Mouse (Mus musculus) MEL (cell line): ENCODE results near the gene Phf21b. TPM values are rescaled to one million over a fixed set of nuclear protein-coding genes. Genes with fewer than 3 reads are reported as not detected.

ENCODE experiments used
- DNase-seq: peaks from one replicate; pipeline ENCODE4 v3.0.0; 2011; ENCODE audit warnings: low read depth, low spot score
- H3K27ac ChIP-seq: 2 replicates; pipeline ENCODE4 v1.5.1; 2012; ENCODE audit warnings: low read depth, mild to moderate bottlenecking, control low read depth, low read length, moderate library complexity; ENCODE audit not compliant: control insufficient read depth
- H3K27me3 ChIP-seq, 2 experiments: fragments of 150-350 bp in 1 of 2; sonication (generic) in 1 of 2; 2 replicates each; pipeline ENCODE4 v1.6.1; 2012; ENCODE audit warnings: low read length in 2 of 2, mild to moderate bottlenecking in 2 of 2, improper control_type of control experiment in 1 of 2, moderate library complexity in 1 of 2; ENCODE audit not compliant: insufficient read depth in 2 of 2, control insufficient read depth in 1 of 2
- H3K36me3 ChIP-seq, 2 experiments: 2 replicates each; pipeline ENCODE4 v1.6.1; 2012 to 2014; ENCODE audit warnings: low read length in 2 of 2, improper control_type of control experiment in 1 of 2, inconsistent platforms in 1 of 2, mild to moderate bottlenecking in 1 of 2; ENCODE audit not compliant: insufficient read depth in 2 of 2, control insufficient read depth in 1 of 2
- H3K4me1 ChIP-seq, 2 experiments: fragments of 150-350 bp in 1 of 2; sonication (generic) in 1 of 2; 2 replicates each; pipeline ENCODE4 v1.6.1; 2012; ENCODE audit warnings: low read length in 2 of 2, improper control_type of control experiment in 1 of 2, mild to moderate bottlenecking in 1 of 2; ENCODE audit not compliant: insufficient read depth in 2 of 2, control insufficient read depth in 1 of 2
- H3K4me3 ChIP-seq, 2 experiments: fragments of 150-350 bp in 1 of 2; sonication (generic) in 1 of 2; 2 replicates each; pipeline ENCODE4 v1.5.1; 2012; ENCODE audit warnings: low read depth in 2 of 2, low read length in 2 of 2, mild to moderate bottlenecking in 2 of 2, moderate library complexity in 2 of 2, control low read depth in 1 of 2, improper control_type of control experiment in 1 of 2; ENCODE audit not compliant: control insufficient read depth in 1 of 2, insufficient read depth in 1 of 2
- H3K79me2 ChIP-seq: 2 replicates; pipeline ENCODE4 v1.6.1; 2012; ENCODE audit warnings: mild to moderate bottlenecking, low read length, moderate library complexity; ENCODE audit not compliant: control insufficient read depth, poor library complexity, insufficient read depth
- H3K9ac ChIP-seq: 2 replicates; pipeline ENCODE4 v1.6.1; 2012; ENCODE audit warnings: low read depth, mild to moderate bottlenecking, control low read depth, low read length, moderate library complexity; ENCODE audit not compliant: control insufficient read depth, poor library complexity, severe bottlenecking
- H3K9me3 ChIP-seq: fragments of 150-350 bp; sonication (generic); replicated peaks from 2 replicates; pipeline ENCODE4 v1.6.1; 2012; ENCODE audit warnings: mild to moderate bottlenecking, low read length, improper control_type of control experiment, moderate library complexity; ENCODE audit not compliant: insufficient read depth
- CHD1 ChIP-seq: IDR thresholded peaks from 2 replicates; pipeline ENCODE4 v1.6.1; 2012; ENCODE audit warnings: low read depth, mild to moderate bottlenecking, inconsistent platforms, low read length, improper control_type of control experiment
- CTCF ChIP-seq, 3 experiments: IDR thresholded peaks in 2 of 3; conservative IDR thresholded peaks in 1 of 3; 2 replicates each; pipeline ENCODE4 v1.5.1; 2011 to 2012; ENCODE audit warnings: low read length in 3 of 3, low read depth in 2 of 3, mild to moderate bottlenecking in 2 of 3, improper control_type of control experiment in 1 of 3, inconsistent platforms in 1 of 3, mixed read lengths in 1 of 3, moderate library complexity in 1 of 3; ENCODE audit not compliant: control insufficient read depth in 1 of 3, insufficient read depth in 1 of 3, poor library complexity in 1 of 3, severe bottlenecking in 1 of 3
- E2F4 ChIP-seq: IDR thresholded peaks from 2 replicates; pipeline ENCODE4 v1.6.1; 2011; ENCODE audit warnings: low read depth, low read length, improper control_type of control experiment, borderline replicate concordance
- EP300 ChIP-seq, 2 experiments: IDR thresholded peaks; 2 replicates each; pipeline ENCODE4 v1.6.1; 2011; ENCODE audit warnings: improper control_type of control experiment in 2 of 2, low read length in 2 of 2, low read depth in 1 of 2, mild to moderate bottlenecking in 1 of 2
- GABPA ChIP-seq: IDR thresholded peaks from 2 replicates; pipeline ENCODE4 v1.6.1; 2012; ENCODE audit warnings: low read depth, mild to moderate bottlenecking, inconsistent platforms, low read length, improper control_type of control experiment, moderate library complexity
- GATA1 ChIP-seq: IDR thresholded peaks from 2 replicates; pipeline ENCODE4 v1.6.1; 2011; ENCODE audit warnings: low read depth, low read length, improper control_type of control experiment
- MAFK ChIP-seq: IDR thresholded peaks from 2 replicates; pipeline ENCODE4 v1.6.1; 2011; ENCODE audit warnings: low read depth, mild to moderate bottlenecking, low read length, improper control_type of control experiment, borderline replicate concordance
- MYC ChIP-seq: IDR thresholded peaks from 2 replicates; pipeline ENCODE4 v1.6.1; 2011; ENCODE audit warnings: low read depth, mild to moderate bottlenecking, low read length, improper control_type of control experiment, moderate library complexity
- NELFE ChIP-seq: IDR thresholded peaks from 2 replicates; pipeline ENCODE4 v1.6.1; 2011; ENCODE audit warnings: low read depth, low read length, improper control_type of control experiment
- NRF1 ChIP-seq: IDR thresholded peaks from 2 replicates; pipeline ENCODE4 v1.6.1; 2014; ENCODE audit warnings: low read depth, mild to moderate bottlenecking, inconsistent platforms, low read length, improper control_type of control experiment, moderate library complexity; ENCODE audit not compliant: poor library complexity, insufficient read depth, severe bottlenecking
- POLR2AphosphoS2 ChIP-seq: IDR thresholded peaks from 2 replicates; pipeline ENCODE4 v1.6.1; 2011; ENCODE audit warnings: low read length, improper control_type of control experiment
- POLR2AphosphoS5 ChIP-seq: IDR thresholded peaks from 2 replicates; pipeline ENCODE4 v1.6.1; 2012; ENCODE audit warnings: low read depth, borderline replicate concordance, mild to moderate bottlenecking, inconsistent platforms, low read length, moderate library complexity, mixed read lengths
- SMC3 ChIP-seq: IDR thresholded peaks from 2 replicates; pipeline ENCODE4 v1.6.1; 2011; ENCODE audit warnings: low read depth, low read length, improper control_type of control experiment
- USF2 ChIP-seq, 2 experiments: IDR thresholded peaks; 2 replicates each; pipeline ENCODE4 v1.6.1; 2011 to 2012; ENCODE audit warnings: improper control_type of control experiment in 2 of 2, low read length in 2 of 2, borderline replicate concordance in 1 of 2, inconsistent platforms in 1 of 2, low read depth in 1 of 2, mild to moderate bottlenecking in 1 of 2; ENCODE audit not compliant: insufficient read depth in 1 of 2
- ZKSCAN1 ChIP-seq: IDR thresholded peaks from 2 replicates; pipeline ENCODE4 v1.6.1; 2012; ENCODE audit warnings: low read depth, mild to moderate bottlenecking, inconsistent platforms, low read length, improper control_type of control experiment, moderate library complexity
- polyA plus RNA-seq, 2 experiments: library from polyadenylated mRNA; stranded (reverse) in 1 of 2; unstranded in 1 of 2; fragments of >175 nt in 1 of 2; fragments of >200 nt in 1 of 2; gene quantifications; 2 replicates each; pipeline versions ENCODE4 v1.2.1 to v1.2.4; 2012; ENCODE audit warnings: low replicate concordance in 2 of 2, low read depth in 1 of 2; ENCODE audit not compliant: insufficient read length in 2 of 2, insufficient read depth in 1 of 2, missing spikeins in 1 of 2
- total RNA-seq: library from RNA; depleted of rRNA; stranded (reverse); fragments of 300-350 nt; gene quantifications from 2 replicates; pipeline ENCODE4 v1.2.3, GENCODE M21; 2012

Phf21b gene
- total and polyA plus RNA-seq, 3 experiments = 4.7 to 14.7 TPM; not detected in 1

DNA sequence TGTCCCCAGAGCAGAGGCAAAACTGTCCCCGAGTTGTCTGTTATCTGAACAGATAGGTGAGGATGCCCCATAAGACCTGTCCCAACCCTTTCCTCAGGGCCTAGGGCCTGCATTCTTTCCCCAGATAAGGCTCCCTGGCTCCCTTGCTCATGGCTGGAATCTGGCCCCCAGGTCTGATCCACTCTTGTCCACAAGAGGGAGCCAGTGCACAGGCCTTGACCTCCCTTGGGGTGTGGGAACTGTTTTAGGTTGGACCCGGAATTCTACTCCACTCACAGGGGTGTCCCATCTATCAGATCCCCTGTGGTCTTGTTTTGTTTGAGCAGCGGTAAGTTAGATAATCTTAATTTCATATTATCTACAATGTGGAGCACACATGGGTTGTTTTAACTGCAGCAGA, 100.9 kb downstream of the Phf21b start (continued):
- TF ChIP-seq GATA1 = no peak

DNA sequence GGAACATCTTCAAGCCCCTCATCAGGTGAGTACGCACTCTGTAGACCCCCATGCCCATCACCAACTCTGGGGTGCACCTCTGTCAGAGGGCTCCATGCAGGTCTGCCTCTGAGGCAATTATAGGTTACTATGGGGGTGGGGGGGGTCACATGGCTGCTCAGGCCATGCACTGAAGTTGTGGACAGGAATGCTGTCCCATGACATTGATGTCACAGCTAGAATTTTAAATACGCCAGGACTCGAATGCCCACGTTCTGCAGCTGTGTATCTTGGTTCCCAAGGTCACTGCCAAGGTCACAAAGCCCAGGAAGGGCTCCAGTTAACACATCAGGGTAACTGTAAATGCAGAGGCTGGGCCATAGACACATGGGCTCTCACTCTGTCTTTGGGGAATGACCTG, 110.0 kb downstream of the Phf21b start:
- no peak for DNase-seq
- no peak overlapping the region for H3K27ac ChIP-seq
- no peaks in the 10 kb centered on the region for H3K4me1 ChIP-seq
- no peaks in the 10 kb centered on the region for H3K79me2 ChIP-seq
- no peak overlapping the region for H3K4me3 ChIP-seq
- no peak for TF ChIP-seq EP300 (IDR thresholded peaks at IDR 0.05; ENCODE audit: low read depth in 1 of 2, low read length in 2 of 2)
- TF ChIP-seq, all 39 proteins: peak for 0
- Histone ChIP-seq H3K9ac (no peak overlapping the region), H3K36me3 (no peaks in the 10 kb centered on the region), H3K27me3 (no peaks in the 10 kb centered on the region), H3K9me3 (no peaks in the 10 kb centered on the region)

DNA sequence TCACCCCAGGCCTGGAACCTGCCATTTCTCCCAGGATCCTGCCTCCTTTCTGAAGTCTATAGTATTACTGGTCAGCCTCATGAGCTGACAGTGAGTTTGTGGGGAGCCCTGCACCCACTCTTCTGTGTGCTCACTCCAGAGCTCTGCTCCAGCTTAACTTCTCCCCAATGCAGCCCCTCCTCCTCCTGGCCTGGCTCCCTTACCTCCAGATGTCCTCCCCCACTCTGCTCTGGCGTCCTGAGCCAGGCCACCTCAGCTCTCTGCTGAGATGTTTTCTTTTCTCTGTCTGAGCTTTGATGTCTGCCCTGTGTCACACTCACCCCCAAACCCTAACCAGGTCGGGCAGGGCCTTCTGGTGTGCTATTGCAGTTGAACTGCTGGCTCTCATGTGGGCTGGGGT, 111.5 kb downstream of the Phf21b start:
- DNase-seq = no peak
- no peak for TF ChIP-seq GABPA
- TF ChIP-seq POLR2AphosphoS5 = no peak
- no peak for TF ChIP-seq MAFK
- TF ChIP-seq USF2 (IDR thresholded peaks at IDR 0.05; ENCODE audit: borderline replicate concordance in 1 of 2, insufficient read depth in 1 of 2, low read depth in 1 of 2, low read length in 2 of 2) = no peak
- TF ChIP-seq SMC3 = no peak
- TF ChIP-seq E2F4 = no peak
- no peak for TF ChIP-seq MYC
- TF ChIP-seq CHD1 = no peak
- no peak for TF ChIP-seq ZKSCAN1
- no peak for TF ChIP-seq NRF1
- TF ChIP-seq POLR2AphosphoS2 = no peak
- no peak for TF ChIP-seq CTCF (IDR thresholded peaks at IDR 0.05 in 2 of 3, conservative IDR thresholded peaks at IDR 0.05 in 1 of 3; ENCODE audit: control insufficient read depth in 1 of 3, insufficient read depth in 1 of 3, low read depth in 2 of 3, low read length in 3 of 3, poor library complexity in 1 of 3, severe bottlenecking in 1 of 3)
- no peak for TF ChIP-seq NELFE
- Histone ChIP-seq H3K4me3 (no peak overlapping the region), H3K9ac (no peak overlapping the region), H3K27ac (no peak overlapping the region), H3K27me3 (no peaks in the 10 kb centered on the region), H3K9me3 (no peaks in the 10 kb centered on the region), H3K36me3 (no peaks in the 10 kb centered on the region), H3K4me1 (no peaks in the 10 kb centered on the region), H3K79me2 (no peaks in the 10 kb centered on the region)
